Mouse (Mus musculus): ENCODE results near the gene Eed. TPM values are rescaled to one million over a fixed set of nuclear protein-coding genes. Genes with fewer than 3 reads are reported as not detected.
A peak's percentile ranks its signal among the peaks of the same experiment; 100 is the strongest.
"Not testable (repeated sequence)": the region's sequence is repeated elsewhere in the genome, so short reads cannot be mapped to it uniquely, and the experiment has no call there.

The Eed gene
- polyA plus RNA-seq, 1 experiment from 2014 or later: 74.3 TPM

DNA sequence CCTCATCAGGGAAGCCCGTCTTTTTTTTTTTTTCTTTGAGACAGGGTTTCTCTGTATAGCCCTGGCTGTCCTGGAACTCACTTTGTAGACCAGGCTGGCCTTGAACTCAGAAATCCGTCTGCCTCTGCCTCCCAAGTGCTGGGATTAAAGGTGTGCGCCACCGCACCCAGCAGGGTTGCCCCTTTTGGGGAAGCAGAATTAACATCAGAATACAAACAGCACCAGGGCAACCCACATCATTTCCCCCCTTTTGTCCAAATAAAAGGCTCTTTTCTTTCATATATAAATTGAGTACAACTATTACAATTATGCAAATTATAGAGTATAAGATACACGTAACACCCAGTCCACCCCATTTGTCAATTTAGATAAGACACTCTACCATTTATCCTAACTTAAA is 16.7 kb upstream of the Eed start:
- ATAC-seq (ENCODE audit: low FRiP score); H3K4me1 ChIP-seq (replicated peaks; ENCODE audit: control insufficient read depth, insufficient read depth, low read length); H3K4me2 ChIP-seq (replicated peaks; ENCODE audit: low read depth, low read length); H3K27ac ChIP-seq (ENCODE audit: low read depth, low read length); H3K27me3 ChIP-seq (ENCODE audit: control insufficient read depth, insufficient read depth, low read length); H3K9ac ChIP-seq (ENCODE audit: low read depth, low read length); H3K4me3 ChIP-seq (ENCODE audit: low read depth, low read length); H3K9me3 ChIP-seq (ENCODE audit: control insufficient read depth, low read length); DNase-seq (ENCODE audit: low spot score); H3K36me3 ChIP-seq (ENCODE audit: control insufficient read depth, insufficient read depth, low read length): not testable (repeated sequence)
- WGBS: 33% methylated on average over 5 of the region's 5 CpGs

DNA sequence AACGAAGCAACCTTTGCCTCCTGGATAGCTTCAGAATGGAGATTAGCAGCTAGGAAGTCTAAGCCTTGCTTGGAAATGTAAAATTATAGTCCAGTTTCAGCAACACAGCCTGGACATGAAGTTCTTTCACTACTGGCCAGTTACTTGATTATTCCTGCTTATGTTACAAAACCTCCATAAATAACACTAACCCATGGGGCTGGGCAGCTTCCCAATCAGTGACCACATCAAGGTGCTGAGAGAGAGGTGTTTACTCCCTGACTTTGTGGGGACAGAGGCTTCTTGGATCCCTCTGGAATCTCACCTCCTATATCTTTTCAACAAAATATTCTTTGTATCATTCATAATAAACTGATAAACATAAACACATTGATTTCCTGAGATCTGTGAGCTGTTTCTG is 12.3 kb upstream of the Eed start:
- no peak for ATAC-seq (ENCODE audit: low FRiP score)
- DNase-seq (ENCODE audit: low spot score): no peak
- 94% methylated on average over 1 of the region's 1 CpGs for WGBS
- Histone ChIP-seq H3K9ac (ENCODE audit: low read depth, low read length) (no peak overlapping the region), H3K36me3 (ENCODE audit: control insufficient read depth, insufficient read depth, low read length) (no peaks in the 10 kb centered on the region), H3K4me3 (ENCODE audit: low read depth, low read length) (no peak overlapping the region), H3K27me3 (ENCODE audit: control insufficient read depth, insufficient read depth, low read length) (no peaks in the 10 kb centered on the region), H3K9me3 (ENCODE audit: control insufficient read depth, low read length) (no peaks in the 10 kb centered on the region), H3K4me1 (replicated peaks; ENCODE audit: control insufficient read depth, insufficient read depth, low read length) (no peaks in the 10 kb centered on the region), H3K27ac (ENCODE audit: low read depth, low read length) (no peak overlapping the region), H3K4me2 (replicated peaks; ENCODE audit: low read depth, low read length) (no peak overlapping the region)

DNA sequence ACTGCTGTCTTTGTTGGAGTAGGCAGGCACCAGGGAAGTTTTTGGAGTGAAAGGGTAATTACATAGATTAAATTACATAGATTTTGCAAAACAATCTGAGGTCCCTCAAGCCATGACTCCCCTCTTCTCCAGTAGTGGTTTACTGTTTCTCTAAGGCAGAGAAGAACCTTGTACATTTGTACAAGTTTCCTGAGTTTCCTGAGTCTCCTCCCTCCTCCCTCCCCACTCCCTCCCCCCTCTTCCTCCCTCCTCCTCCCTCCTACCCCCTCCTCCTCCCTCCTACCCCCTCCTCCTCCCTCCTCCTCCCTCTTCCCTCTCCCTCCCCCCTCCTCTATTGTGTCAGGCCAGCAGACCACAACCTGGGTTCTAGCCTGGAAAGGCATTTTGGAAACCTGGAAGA is 3.6 kb upstream of the Eed start:
- no peak overlapping the region for H3K4me2 ChIP-seq (replicated peaks; ENCODE audit: low read depth, low read length)
- H3K9ac ChIP-seq (ENCODE audit: low read depth, low read length): no peak overlapping the region
- H3K9me3 ChIP-seq (ENCODE audit: control insufficient read depth, low read length): no peaks in the 10 kb centered on the region
- no peak overlapping the region for H3K27ac ChIP-seq (ENCODE audit: low read depth, low read length)
- ATAC-seq (ENCODE audit: low FRiP score) (no peak), DNase-seq (ENCODE audit: low spot score) (no peak)
- H3K4me1 ChIP-seq (replicated peaks; ENCODE audit: control insufficient read depth, insufficient read depth, low read length): no peaks in the 10 kb centered on the region
- no peaks in the 10 kb centered on the region for H3K36me3 ChIP-seq (ENCODE audit: control insufficient read depth, insufficient read depth, low read length)
- no peak overlapping the region for H3K4me3 ChIP-seq (ENCODE audit: low read depth, low read length)
- no peaks in the 10 kb centered on the region for H3K27me3 ChIP-seq (ENCODE audit: control insufficient read depth, insufficient read depth, low read length)

DNA sequence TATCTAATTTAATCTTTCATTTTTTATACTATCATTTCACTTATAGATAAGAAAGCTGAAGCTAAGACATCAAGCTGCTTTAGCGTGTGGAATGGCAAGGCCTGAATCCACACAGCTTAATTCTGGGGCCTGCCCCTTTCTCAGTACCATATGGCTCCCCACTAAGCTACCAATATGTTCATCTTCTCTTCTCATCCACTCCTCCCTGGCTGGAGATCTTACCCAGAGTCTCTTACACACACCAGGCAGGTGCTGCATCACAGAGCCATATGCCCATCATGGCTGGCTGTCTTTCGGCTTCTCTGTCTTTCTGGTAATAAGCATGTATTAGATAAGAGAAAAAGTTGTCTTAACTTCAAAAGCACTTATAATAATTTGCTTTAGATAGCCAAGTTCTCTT is 2.7 kb upstream of the Eed start:
- no peak for ATAC-seq (ENCODE audit: low FRiP score)

DNA sequence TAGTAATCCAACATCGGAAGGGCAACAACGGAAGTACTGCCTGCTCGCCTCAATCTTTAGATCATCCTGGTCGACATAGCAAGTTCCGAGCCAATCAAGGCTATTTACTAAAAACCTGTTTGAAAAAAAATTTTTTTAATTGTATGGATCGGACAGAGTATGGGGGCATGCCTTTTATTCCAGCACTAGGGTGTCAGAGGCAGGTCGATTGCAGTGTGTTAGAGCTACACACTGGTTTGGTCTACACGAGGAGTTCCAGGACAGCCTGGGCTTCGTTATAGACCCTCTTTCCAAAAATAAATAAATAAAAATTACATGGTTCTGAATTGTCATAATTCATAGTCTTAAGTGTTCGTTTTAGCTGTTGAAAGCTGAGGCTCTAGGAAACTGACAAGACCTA is 774 bp upstream of the Eed start:
- Histone ChIP-seq H3K4me1 (replicated peaks; ENCODE audit: control insufficient read depth, insufficient read depth, low read length) (no peaks in the 10 kb centered on the region), H3K36me3 (ENCODE audit: control insufficient read depth, insufficient read depth, low read length) (no peaks in the 10 kb centered on the region), H3K27me3 (ENCODE audit: control insufficient read depth, insufficient read depth, low read length) (no peaks in the 10 kb centered on the region), H3K9ac (ENCODE audit: low read depth, low read length) (peak overlapping the region; percentile 91), H3K9me3 (ENCODE audit: control insufficient read depth, low read length) (no peaks in the 10 kb centered on the region), H3K4me3 (ENCODE audit: low read depth, low read length) (peak overlapping the region; percentile 77), H3K4me2 (replicated peaks; ENCODE audit: low read depth, low read length) (peak overlapping the region; percentile 60), H3K27ac (ENCODE audit: low read depth, low read length) (peak overlapping the region; percentile 99; the same call in 1 of the 2 replicates)
- WGBS: 24% methylated on average over 10 of the region's 10 CpGs
- peak; percentile 20 for ATAC-seq (ENCODE audit: low FRiP score)
- DNase-seq (ENCODE audit: low spot score): no peak

More for the DNA sequence above, 2.7 kb upstream of the Eed start:
- no peak overlapping the region for H3K9ac ChIP-seq (ENCODE audit: low read depth, low read length)
- no peak overlapping the region for H3K4me2 ChIP-seq (replicated peaks; ENCODE audit: low read depth, low read length)
- no peaks in the 10 kb centered on the region for H3K9me3 ChIP-seq (ENCODE audit: control insufficient read depth, low read length)
- no peak for DNase-seq (ENCODE audit: low spot score)
- no peaks in the 10 kb centered on the region for H3K27me3 ChIP-seq (ENCODE audit: control insufficient read depth, insufficient read depth, low read length)
- 91% methylated on average over 2 of the region's 2 CpGs for WGBS
- H3K27ac ChIP-seq (ENCODE audit: low read depth, low read length): no peak overlapping the region
- no peak overlapping the region for H3K4me3 ChIP-seq (ENCODE audit: low read depth, low read length)
- H3K4me1 ChIP-seq (replicated peaks; ENCODE audit: control insufficient read depth, insufficient read depth, low read length): no peaks in the 10 kb centered on the region
- no peaks in the 10 kb centered on the region for H3K36me3 ChIP-seq (ENCODE audit: control insufficient read depth, insufficient read depth, low read length)

DNA sequence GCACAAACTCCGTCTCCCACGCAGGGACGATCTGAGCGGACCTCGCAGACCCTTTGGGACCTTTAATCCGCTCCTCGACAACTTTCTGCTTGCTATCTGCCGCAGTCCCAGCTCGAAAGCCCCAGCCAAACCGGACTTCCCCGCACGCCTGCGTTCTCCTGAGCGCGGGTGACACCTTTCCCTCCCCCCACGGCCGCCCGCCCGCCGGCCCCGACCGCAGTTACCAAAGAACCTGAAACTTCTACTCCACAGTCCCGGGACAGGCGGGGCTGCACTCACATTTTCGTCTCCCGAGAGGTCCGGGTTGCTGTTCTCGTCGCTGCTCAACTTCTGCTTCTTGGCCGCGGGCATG is 674 bp downstream of the Eed start:
- no peak for ATAC-seq (ENCODE audit: low FRiP score)
- peak overlapping the region; percentile 77 for H3K4me3 ChIP-seq (ENCODE audit: low read depth, low read length)
- H3K4me1 ChIP-seq (replicated peaks; ENCODE audit: control insufficient read depth, insufficient read depth, low read length): no peaks in the 10 kb centered on the region
- H3K9me3 ChIP-seq (ENCODE audit: control insufficient read depth, low read length): no peaks in the 10 kb centered on the region
- H3K9ac ChIP-seq (ENCODE audit: low read depth, low read length): peak overlapping the region; percentile 91
- H3K27ac ChIP-seq (ENCODE audit: low read depth, low read length): peak overlapping the region; percentile 99
- H3K27me3 ChIP-seq (ENCODE audit: control insufficient read depth, insufficient read depth, low read length): no peaks in the 10 kb centered on the region
- peaks cover 6% of the 10 kb centered on the region for H3K36me3 ChIP-seq (ENCODE audit: control insufficient read depth, insufficient read depth, low read length)
- under 1% methylated on average over 31 of the region's 31 CpGs for WGBS
- DNase-seq (ENCODE audit: low spot score): no peak
- peak overlapping the region; percentile 60 for H3K4me2 ChIP-seq (replicated peaks; ENCODE audit: low read depth, low read length)

DNA sequence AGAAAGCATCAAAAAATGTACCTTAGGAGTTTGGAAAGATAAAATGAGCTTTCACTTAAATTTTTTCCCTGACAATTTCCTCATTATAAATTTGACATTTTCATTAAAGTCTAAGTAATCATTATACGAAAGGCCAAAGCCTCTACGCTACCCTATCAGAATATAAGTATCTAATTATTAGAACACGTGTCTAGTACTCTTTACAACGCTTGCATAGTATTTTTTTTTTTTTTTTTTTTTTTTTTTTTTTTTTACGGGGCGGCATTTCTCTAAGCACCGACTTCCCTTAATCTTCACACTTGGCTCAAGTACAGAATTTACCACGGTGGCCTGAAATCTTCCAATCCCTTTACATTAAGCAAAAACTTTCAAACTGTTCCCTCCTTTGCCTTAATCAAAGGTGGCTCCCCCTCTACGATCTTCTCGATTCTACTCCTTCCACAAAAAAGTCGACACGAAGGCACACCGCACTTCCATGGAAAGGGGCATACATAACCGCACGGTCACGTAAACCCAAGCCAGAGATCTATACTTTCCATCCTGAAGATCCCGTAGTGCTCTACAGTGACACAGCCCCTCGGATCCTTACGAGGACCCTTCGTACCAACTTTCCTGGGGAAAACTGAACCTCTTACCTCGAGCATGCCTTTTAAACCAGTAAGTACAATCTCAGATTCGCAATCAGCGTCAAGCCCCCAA is 1.2 kb downstream of the Eed start:
- Histone ChIP-seq H3K36me3 (ENCODE audit: control insufficient read depth, insufficient read depth, low read length) (peaks cover 6% of the 10 kb centered on the region), H3K4me1 (replicated peaks; ENCODE audit: control insufficient read depth, insufficient read depth, low read length) (no peaks in the 10 kb centered on the region), H3K27ac (ENCODE audit: low read depth, low read length) (peak overlapping the region; percentile 99), H3K27me3 (ENCODE audit: control insufficient read depth, insufficient read depth, low read length) (no peaks in the 10 kb centered on the region), H3K9ac (ENCODE audit: low read depth, low read length) (peak overlapping the region; percentile 91), H3K4me2 (replicated peaks; ENCODE audit: low read depth, low read length) (peak overlapping the region; percentile 60), H3K9me3 (ENCODE audit: control insufficient read depth, low read length) (no peaks in the 10 kb centered on the region), H3K4me3 (ENCODE audit: low read depth, low read length) (peak overlapping the region; percentile 77)
- DNase-seq (ENCODE audit: low spot score) (no peak), ATAC-seq (ENCODE audit: low FRiP score) (0 out of 2 replicates have a peak, but pooled peaks have one; percentile 5)
- WGBS: 4% methylated on average over 23 of the region's 23 CpGs

DNA sequence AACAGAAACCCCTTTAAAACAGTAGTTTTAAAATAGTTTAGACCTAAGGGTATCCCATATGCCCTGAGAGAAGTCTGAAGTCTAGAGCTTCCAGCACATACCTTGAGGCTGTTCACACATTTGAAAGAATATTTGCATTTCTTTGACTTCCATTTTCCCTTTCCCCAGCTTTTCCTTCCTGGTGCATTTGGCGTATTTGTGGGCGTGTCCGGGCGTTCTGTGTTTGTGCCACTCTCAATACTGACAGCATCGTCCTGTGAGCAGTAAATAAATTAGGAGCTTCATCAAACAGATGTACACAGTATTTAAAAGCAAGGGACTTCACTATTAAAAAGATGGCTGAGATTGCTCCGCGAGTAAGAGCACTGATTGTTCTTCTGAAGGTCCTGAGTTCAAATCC is 4.0 kb downstream of the Eed start:
- H3K36me3 ChIP-seq (ENCODE audit: control insufficient read depth, insufficient read depth, low read length): peaks cover 9% of the 10 kb centered on the region
- ATAC-seq (ENCODE audit: low FRiP score): no peak
- 93% methylated on average over 7 of the region's 7 CpGs for WGBS

DNA sequence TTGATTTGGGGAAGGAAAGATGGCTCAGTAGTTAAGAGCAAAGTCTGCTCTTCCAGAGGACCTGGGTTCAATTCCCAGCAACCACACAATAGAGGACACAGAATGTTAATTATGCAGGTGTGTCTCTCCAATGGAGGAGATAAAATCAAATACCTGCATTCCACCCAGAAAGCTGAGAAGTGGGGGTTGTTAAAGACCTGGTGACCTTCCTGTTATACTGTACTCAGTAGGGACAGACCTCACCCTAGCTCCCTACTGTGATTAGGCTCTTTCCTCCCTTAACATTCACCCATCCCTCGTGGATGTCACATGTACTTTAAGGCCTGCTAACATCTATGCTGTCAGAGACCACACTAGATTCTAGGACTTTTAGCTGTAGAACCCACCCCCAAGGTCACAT is 5.2 kb downstream of the Eed start:
- Histone ChIP-seq H3K27ac (ENCODE audit: low read depth, low read length) (no peak overlapping the region), H3K4me3 (ENCODE audit: low read depth, low read length) (no peak overlapping the region), H3K36me3 (ENCODE audit: control insufficient read depth, insufficient read depth, low read length) (peaks cover 9% of the 10 kb centered on the region), H3K9me3 (ENCODE audit: control insufficient read depth, low read length) (no peaks in the 10 kb centered on the region), H3K4me2 (replicated peaks; ENCODE audit: low read depth, low read length) (no peak overlapping the region), H3K4me1 (replicated peaks; ENCODE audit: control insufficient read depth, insufficient read depth, low read length) (no peaks in the 10 kb centered on the region), H3K9ac (ENCODE audit: low read depth, low read length) (no peak overlapping the region), H3K27me3 (ENCODE audit: control insufficient read depth, insufficient read depth, low read length) (no peaks in the 10 kb centered on the region)
- ATAC-seq (ENCODE audit: low FRiP score): no peak
- WGBS: 85% methylated on average over 1 of the region's 1 CpGs
- no peak for DNase-seq (ENCODE audit: low spot score)

More for the DNA sequence above, 4.0 kb downstream of the Eed start:
- no peak for DNase-seq (ENCODE audit: low spot score)
- no peaks in the 10 kb centered on the region for H3K27me3 ChIP-seq (ENCODE audit: control insufficient read depth, insufficient read depth, low read length)
- H3K4me2 ChIP-seq (replicated peaks; ENCODE audit: low read depth, low read length): no peak overlapping the region
- H3K27ac ChIP-seq (ENCODE audit: low read depth, low read length): no peak overlapping the region
- no peak overlapping the region for H3K4me3 ChIP-seq (ENCODE audit: low read depth, low read length)
- no peak overlapping the region for H3K9ac ChIP-seq (ENCODE audit: low read depth, low read length)
- no peaks in the 10 kb centered on the region for H3K4me1 ChIP-seq (replicated peaks; ENCODE audit: control insufficient read depth, insufficient read depth, low read length)
- no peaks in the 10 kb centered on the region for H3K9me3 ChIP-seq (ENCODE audit: control insufficient read depth, low read length)
